Comparison of ENCODE assay signal across 8 mouse cellular contexts in the genomic region with DNA sequence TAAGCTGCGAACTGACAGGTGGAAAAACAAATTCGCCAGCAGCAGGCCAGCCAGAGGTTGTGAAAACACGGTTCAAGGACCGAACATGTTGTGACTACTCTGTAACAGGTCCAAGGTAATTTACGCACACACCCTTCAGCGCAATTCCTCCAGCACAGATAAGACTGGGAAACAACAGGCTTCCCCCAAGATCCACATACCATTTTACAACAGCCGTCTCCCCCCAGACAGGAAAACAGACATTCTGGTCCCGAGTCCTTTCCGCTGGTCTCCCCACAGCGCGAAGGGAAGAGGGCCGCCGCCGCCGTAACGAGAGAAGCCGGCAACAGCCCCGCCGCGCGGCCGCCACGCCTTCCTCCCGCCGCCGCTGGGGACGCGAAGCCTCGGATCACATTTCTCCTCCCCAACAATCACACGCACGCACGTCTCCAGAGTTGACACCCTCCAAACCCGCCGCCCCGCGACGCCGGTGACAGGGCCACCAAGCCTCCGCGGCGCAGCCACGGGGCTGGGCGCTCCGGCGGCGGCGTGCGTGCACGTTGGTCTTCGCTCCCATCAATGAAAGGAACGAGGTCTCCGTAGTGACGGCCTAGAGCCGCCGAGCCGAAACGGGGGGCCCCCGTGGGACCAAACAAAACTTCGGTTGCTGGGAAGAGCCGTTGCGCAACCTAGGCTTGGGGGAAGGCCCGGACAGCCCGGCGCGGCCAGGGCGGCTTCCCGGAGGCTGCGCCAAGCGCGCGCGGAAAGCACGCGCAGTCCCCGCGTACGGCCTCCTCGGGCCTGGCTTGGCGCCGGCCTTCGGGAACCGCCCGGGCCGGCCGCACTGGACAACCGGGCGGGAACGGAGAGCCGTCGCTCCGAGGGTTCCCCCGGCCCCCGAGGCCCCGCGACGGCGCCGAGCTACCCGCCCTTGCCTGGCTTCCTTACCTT. TPM values are rescaled to one million over a fixed set of nuclear protein-coding genes. Genes with fewer than 3 reads are reported as not detected.
A peak's percentile ranks its signal among the peaks of the same experiment; 100 is the strongest.
DNase-seq lines count a peak whose midpoint lies in the region; ATAC-seq lines count a peak whose summit lies in the region.

No protein-coding gene starts in this region.

- H3K27ac ChIP-seq in hindbrain, embryonic 16.5 days (ENCODE audit: low read depth, low read length), result peak overlapping the region; percentile 98

- ATAC-seq in hindbrain, embryonic 16.5 days, result peak; percentile 78

- no peaks in the 10 kb centered on the region for H3K36me3 ChIP-seq in hindbrain, embryonic 16.5 days (ENCODE audit: control insufficient read depth, insufficient read depth, low read length)

- H3K4me1 ChIP-seq in hindbrain, embryonic 16.5 days (ENCODE audit: control insufficient read depth, insufficient read depth, low read depth, low read length), result peaks cover 9% of the 10 kb centered on the region

- DNase-seq in ZHBTc4 (ENCODE audit: low read depth, low spot score), result peak; percentile 88
- peak; percentile 48 to 74 for DNase-seq in cerebellum, postnatal 4 days (ENCODE audit: low spot score in 2 of 2)
- peak; percentile 81 to 87 for DNase-seq in frontal cortex, postnatal 36 days (ENCODE audit: low spot score in 2 of 2)
- peak; percentile 80 to 85 for DNase-seq in left cerebral cortex, adult 18-20 months (ENCODE audit: low spot score in 2 of 2)
- peak; percentile 87 to 90 for DNase-seq in lung, postnatal 4 days
- DNase-seq in right cerebral cortex, adult 18-20 months, result peak; percentile 89
- DNase-seq in urinary bladder, adult 2 months (ENCODE audit: low spot score), result peak; percentile 85

- H3K9ac ChIP-seq in hindbrain, embryonic 16.5 days (ENCODE audit: low read depth, low read length), result peak overlapping the region; percentile 99

- no peaks in the 10 kb centered on the region for H3K27me3 ChIP-seq in hindbrain, embryonic 16.5 days (replicated peaks; ENCODE audit: control insufficient read depth, insufficient read depth, low read length)

- peak overlapping the region; percentile 95 for H3K4me3 ChIP-seq in hindbrain, embryonic 16.5 days (ENCODE audit: low read length)

- WGBS in hindbrain, embryonic 16.5 days, result under 1% methylated on average over 70 of the region's 99 CpGs

- H3K9me3 ChIP-seq in hindbrain, embryonic 16.5 days (ENCODE audit: control insufficient read depth, low read length), result no peaks in the 10 kb centered on the region

- peak overlapping the region; percentile 71 for H3K4me2 ChIP-seq in hindbrain, embryonic 16.5 days (ENCODE audit: low read length)

RNA-seq across cellular contexts. Expression of a gene that starts 1.0 kb away (rescaled TPM):
- 6.1 and 7.7 TPM in 2 replicates for polyA plus RNA-seq in hindbrain, embryonic 16.5 days (2015; fragmentation: Nextera tagmentation; extraction: Ambion mirVana)
- 100 to 1,000 TPM; 103 to 108 TPM for total RNA-seq in left cerebral cortex, adult 18-20 months (2021)
- 33.0 and 43.4 TPM in 2 replicates for polyA plus RNA-seq in urinary bladder, adult 2 months (2012; rRNA removed)

Comparison
In these comparisons a context has a peak if more than half of its experiments do, and no peak if none do; other contexts are left out.
1. Peak in every context shown above with its lines: DNase-seq, ATAC-seq, H3K4me3 ChIP-seq and H3K27ac ChIP-seq.